Mouse (Mus musculus): ENCODE measurements at regions not wholly inside any gene's neighbourhood (a gene's known extent, or its start where the extent isn't known, plus 50 kb on each side); places are given as distances from the start of the nearest gene placed in this dataset.
A peak's percentile ranks its signal among the peaks of the same experiment; 100 is the strongest.

DNA sequence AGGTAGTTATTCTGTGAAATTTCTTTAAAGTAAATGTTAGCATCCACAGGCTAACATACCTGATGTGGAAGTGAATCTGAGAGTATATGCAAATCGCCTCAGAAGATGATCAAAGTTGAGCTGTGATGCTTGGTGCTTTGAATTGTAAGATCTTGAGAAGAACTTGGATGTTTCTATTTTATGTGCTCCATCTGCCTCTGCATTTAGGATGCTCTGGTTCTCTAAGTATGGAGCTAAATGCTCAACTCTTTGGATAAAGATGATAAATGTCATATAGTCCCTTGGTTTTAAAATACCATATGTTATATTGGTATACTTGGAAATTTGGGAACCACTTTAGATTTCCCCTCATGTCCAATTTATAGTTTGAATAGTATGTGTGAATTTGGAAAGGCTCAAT is 159.2 kb upstream of the Ncam2 start:
- Histone ChIP-seq H3K9ac (ENCODE audit: low read length) (no peak overlapping the region), H3K4me3 (ENCODE audit: low read depth, low read length) (no peak overlapping the region), H3K9me3 (replicated peaks; ENCODE audit: control insufficient read depth, low read length) (no peaks in the 10 kb centered on the region), H3K36me3 (ENCODE audit: control insufficient read depth, insufficient read depth, low read length) (no peaks in the 10 kb centered on the region), H3K4me2 (ENCODE audit: low read length) (no peak overlapping the region), H3K27me3 (replicated peaks; ENCODE audit: control insufficient read depth, insufficient read depth, low read length) (no peaks in the 10 kb centered on the region), H3K27ac (ENCODE audit: low read depth, low read length) (no peak overlapping the region), H3K4me1 (ENCODE audit: control insufficient read depth, insufficient read depth, low read length) (no peaks in the 10 kb centered on the region)
- WGBS, result 87% methylated on average over 1 of the region's 1 CpGs
- no peak for DNase-seq (ENCODE audit: low spot score)
- ATAC-seq, result no peak

DNA sequence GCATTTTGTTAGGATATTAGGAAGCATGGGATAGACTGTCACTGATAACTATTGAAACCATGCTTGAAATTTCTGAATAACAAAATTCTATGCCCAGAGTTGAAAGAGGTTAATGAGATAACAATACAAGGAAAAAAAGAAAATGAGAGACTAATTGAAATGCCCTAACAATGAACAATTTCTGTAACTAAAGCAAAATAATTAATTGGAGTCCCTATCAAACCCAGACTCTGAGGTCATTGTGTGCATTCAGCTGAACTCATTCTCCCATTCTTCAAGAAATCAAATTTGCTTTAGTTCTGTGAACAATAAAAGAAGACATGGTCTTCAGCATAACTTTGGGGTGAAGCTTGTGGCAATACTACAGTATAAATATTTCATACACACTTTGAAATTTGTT is 154.8 kb upstream of the Ncam2 start:
- H3K9ac ChIP-seq (ENCODE audit: low read length), result no peak overlapping the region
- no peak overlapping the region for H3K27ac ChIP-seq (ENCODE audit: low read depth, low read length)
- DNase-seq (ENCODE audit: low spot score) (no peak), ATAC-seq (no peak)
- H3K9me3 ChIP-seq (replicated peaks; ENCODE audit: control insufficient read depth, low read length), result no peaks in the 10 kb centered on the region
- no peak overlapping the region for H3K4me2 ChIP-seq (ENCODE audit: low read length)
- H3K36me3 ChIP-seq (ENCODE audit: control insufficient read depth, insufficient read depth, low read length), result no peaks in the 10 kb centered on the region
- H3K4me1 ChIP-seq (ENCODE audit: control insufficient read depth, insufficient read depth, low read length), result no peaks in the 10 kb centered on the region
- no peaks in the 10 kb centered on the region for H3K27me3 ChIP-seq (replicated peaks; ENCODE audit: control insufficient read depth, insufficient read depth, low read length)
- H3K4me3 ChIP-seq (ENCODE audit: low read depth, low read length), result no peak overlapping the region

DNA sequence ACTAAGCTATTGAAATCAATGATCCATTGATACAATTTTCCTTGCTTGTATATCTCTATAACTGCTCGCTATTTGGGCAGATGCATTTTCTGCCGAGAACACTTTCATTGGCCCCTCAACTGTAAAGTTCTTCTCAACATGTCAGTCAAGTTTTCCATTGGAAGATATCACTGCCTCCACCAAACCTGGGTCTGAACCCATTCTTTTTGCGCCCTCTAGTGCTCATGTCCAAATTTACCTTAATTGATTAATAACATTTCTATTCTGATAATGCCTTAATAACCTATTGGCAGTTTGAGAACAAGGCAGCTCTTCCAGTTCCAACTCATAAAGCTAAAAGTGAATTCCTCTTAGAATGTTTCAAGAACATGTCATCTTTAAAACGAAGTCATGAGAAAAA is 132.2 kb upstream of the Ncam2 start:
- H3K4me3 ChIP-seq (ENCODE audit: low read depth, low read length), result no peak overlapping the region
- ATAC-seq (peak; percentile 52; the same call in 1 of the 2 replicates), DNase-seq (ENCODE audit: low spot score) (peak; percentile 56)
- WGBS, result 45% methylated on average over 4 of the region's 4 CpGs
- no peaks in the 10 kb centered on the region for H3K4me1 ChIP-seq (ENCODE audit: control insufficient read depth, insufficient read depth, low read length)
- no peak overlapping the region for H3K9ac ChIP-seq (ENCODE audit: low read length)
- H3K36me3 ChIP-seq (ENCODE audit: control insufficient read depth, insufficient read depth, low read length), result no peaks in the 10 kb centered on the region
- no peak overlapping the region for H3K4me2 ChIP-seq (ENCODE audit: low read length)
- no peaks in the 10 kb centered on the region for H3K27me3 ChIP-seq (replicated peaks; ENCODE audit: control insufficient read depth, insufficient read depth, low read length)
- no peaks in the 10 kb centered on the region for H3K9me3 ChIP-seq (replicated peaks; ENCODE audit: control insufficient read depth, low read length)
- no peak overlapping the region for H3K27ac ChIP-seq (ENCODE audit: low read depth, low read length)
